Mouse (Mus musculus) heart, embryonic 10.5 days (tissue): ENCODE measurements around the gene Stradb. TPM values are rescaled to one million over a fixed set of nuclear protein-coding genes. Genes with fewer than 3 reads are reported as not detected.
A peak's percentile ranks its signal among the peaks of the same experiment; 100 is the strongest.

Source experiments
- DNase-seq: peaks from one replicate; pipeline ENCODE4 v3.0.0-alpha.2; 2017; ENCODE audit warnings: low spot score
- H3K27ac ChIP-seq: fragments of 300-500 bp; sonication (generic); 2 replicates; pipeline ENCODE4 v1.5.1; 2016; ENCODE audit warnings: mild to moderate bottlenecking
- H3K27me3 ChIP-seq: fragments of 300-500 bp; sonication (generic); 2 replicates; pipeline ENCODE4 v1.6.1; 2016; ENCODE audit warnings: mild to moderate bottlenecking; ENCODE audit not compliant: poor library complexity, insufficient read depth, severe bottlenecking
- H3K36me3 ChIP-seq: fragments of 300-500 bp; sonication (generic); 2 replicates; pipeline ENCODE4 v1.6.1; 2016; ENCODE audit warnings: mild to moderate bottlenecking, moderate library complexity
- H3K4me1 ChIP-seq: fragments of 300-500 bp; sonication (generic); 2 replicates; pipeline ENCODE4 v1.6.1; 2016; ENCODE audit warnings: mild to moderate bottlenecking
- H3K4me3 ChIP-seq: fragments of 300-500 bp; sonication (generic); 2 replicates; pipeline ENCODE4 v1.5.1; 2016; ENCODE audit warnings: mild to moderate bottlenecking, moderate library complexity
- H3K9me3 ChIP-seq: fragments of 300-500 bp; sonication (generic); 2 replicates; pipeline ENCODE4 v1.6.1; 2016; ENCODE audit warnings: mild to moderate bottlenecking, moderate library complexity
- WGBS: fragments of 180-500 bp; shearing (Covaris S2); methylation state at CpG from one replicate; pipeline ENCODE4 v1.1.7; 2016; 5-methylcytosine and 5-hydroxymethylcytosine counted together
- polyA plus RNA-seq: library from polyadenylated mRNA; unstranded; fragments of >200 nt; fragmentation: Nextera tagmentation; extraction: Ambion mirVana; gene quantifications from 2 replicates; pipeline ENCODE4 v1.2.1, GENCODE M21; 2016

Stradb gene
- polyA plus RNA-seq, 1 experiment from 2014 or later, result 23.8 TPM

GRCm38 (mm10) chr1:58970054-58970453 lies 3.3 kb upstream of the Stradb start:
- Histone ChIP-seq H3K4me3 (no peak overlapping the region; the same call in 1 of the 2 replicates), H3K4me1 (peaks cover 42% of the 10 kb centered on the region), H3K9me3 (no peaks in the 10 kb centered on the region), H3K27me3 (no peaks in the 10 kb centered on the region), H3K36me3 (no peaks in the 10 kb centered on the region), H3K27ac (peak overlapping the region; percentile 36; the same call in 1 of the 2 replicates)
- no peak for DNase-seq
- 45% methylated on average over 5 of the region's 5 CpGs for WGBS

- no peaks in the 10 kb centered on the region for H3K36me3 ChIP-seq
- peaks cover 42% of the 10 kb centered on the region for H3K4me1 ChIP-seq
- 78% methylated on average over 6 of the region's 6 CpGs for whole genome bisulfite sequencing
- no peaks in the 10 kb centered on the region for H3K27me3 ChIP-seq
- H3K9me3 ChIP-seq, result no peaks in the 10 kb centered on the region
- peak overlapping the region; percentile 82 for H3K4me3 ChIP-seq
- DNase-seq, result no peak
- H3K27ac ChIP-seq, result no peak overlapping the region
Observed at GRCm38 (mm10) chr1:58971097-58971496, 2.2 kb upstream of the Stradb start.

- Histone ChIP-seq H3K27ac (peak overlapping the region; percentile 93), H3K4me3 (peak overlapping the region; percentile 82), H3K4me1 (peaks cover 35% of the 10 kb centered on the region), H3K27me3 (no peaks in the 10 kb centered on the region), H3K36me3 (no peaks in the 10 kb centered on the region), H3K9me3 (no peaks in the 10 kb centered on the region)
- no peak for DNase-seq
- WGBS, result under 1% methylated on average over 28 of the region's 28 CpGs
Observed at GRCm38 (mm10) chr1:58972851-58973365, 414 bp upstream of the Stradb start.

GRCm38 (mm10) chr1:58982276-58982675 lies 9.0 kb downstream of the Stradb start:
- no peak for DNase-seq
- Histone ChIP-seq H3K27ac (no peak overlapping the region), H3K36me3 (peaks cover 21% of the 10 kb centered on the region), H3K9me3 (no peaks in the 10 kb centered on the region), H3K27me3 (no peaks in the 10 kb centered on the region), H3K4me3 (no peak overlapping the region), H3K4me1 (no peaks in the 10 kb centered on the region)
- WGBS, result 86% methylated on average over 3 of the region's 3 CpGs

- Histone ChIP-seq H3K27me3 (no peaks in the 10 kb centered on the region), H3K4me3 (no peak overlapping the region), H3K4me1 (no peaks in the 10 kb centered on the region), H3K9me3 (no peaks in the 10 kb centered on the region), H3K27ac (no peak overlapping the region), H3K36me3 (peaks cover 21% of the 10 kb centered on the region)
- WGBS, result 80% methylated on average over 5 of the region's 5 CpGs
- DNase-seq, result no peak
Observed at GRCm38 (mm10) chr1:58984586-58984985, 11.3 kb downstream of the Stradb start.

GRCm38 (mm10) chr1:58993144-58993543 lies 19.8 kb downstream of the Stradb start:
- DNase-seq, result no peak
- H3K9me3 ChIP-seq, result no peaks in the 10 kb centered on the region
- 83% methylated on average over 7 of the region's 7 CpGs for WGBS

GRCm38 (mm10) chr1:58993723-58994122 lies 20.4 kb downstream of the Stradb start:
- 55% methylated on average over 1 of the region's 1 CpGs for WGBS
- no peaks in the 10 kb centered on the region for H3K9me3 ChIP-seq
- H3K36me3 ChIP-seq, result peaks cover 13% of the 10 kb centered on the region
- H3K4me1 ChIP-seq, result no peaks in the 10 kb centered on the region
- DNase-seq, result no peak
- H3K4me3 ChIP-seq, result no peak overlapping the region
- H3K27me3 ChIP-seq, result no peaks in the 10 kb centered on the region
- H3K27ac ChIP-seq, result no peak overlapping the region

More at GRCm38 (mm10) chr1:58993144-58993543, 19.8 kb downstream of the Stradb start:
- no peaks in the 10 kb centered on the region for H3K27me3 ChIP-seq
- peaks cover 13% of the 10 kb centered on the region for H3K36me3 ChIP-seq
- H3K4me1 ChIP-seq, result no peaks in the 10 kb centered on the region
- no peak overlapping the region for H3K27ac ChIP-seq
- no peak overlapping the region for H3K4me3 ChIP-seq

- Histone ChIP-seq H3K27ac (no peak overlapping the region), H3K36me3 (peaks cover 10% of the 10 kb centered on the region), H3K4me1 (no peaks in the 10 kb centered on the region), H3K9me3 (no peaks in the 10 kb centered on the region), H3K4me3 (no peak overlapping the region), H3K27me3 (no peaks in the 10 kb centered on the region)
- WGBS, result 91% methylated on average over 5 of the region's 5 CpGs
- no peak for DNase-seq
Observed at GRCm38 (mm10) chr1:58995313-58995712, 22.0 kb downstream of the Stradb start.

- DNase-seq, result no peak
- whole genome bisulfite sequencing, result 38% methylated on average over 4 of the region's 4 CpGs
- no peak overlapping the region for H3K27ac ChIP-seq
- H3K9me3 ChIP-seq, result no peaks in the 10 kb centered on the region
- no peaks in the 10 kb centered on the region for H3K4me1 ChIP-seq
- no peaks in the 10 kb centered on the region for H3K36me3 ChIP-seq
- H3K4me3 ChIP-seq, result no peak overlapping the region
- H3K27me3 ChIP-seq, result no peaks in the 10 kb centered on the region
Observed at GRCm38 (mm10) chr1:59009250-59009649, 35.9 kb downstream of the Stradb start.

GRCm38 (mm10) chr1:59021556-59021955 lies 48.2 kb downstream of the Stradb start:
- 87% methylated on average over 3 of the region's 3 CpGs for WGBS
- H3K27me3 ChIP-seq, result no peaks in the 10 kb centered on the region
- no peaks in the 10 kb centered on the region for H3K4me1 ChIP-seq
- H3K36me3 ChIP-seq, result no peaks in the 10 kb centered on the region
- H3K4me3 ChIP-seq, result no peak overlapping the region
- H3K27ac ChIP-seq, result no peak overlapping the region
- DNase-seq, result no peak
- no peaks in the 10 kb centered on the region for H3K9me3 ChIP-seq

GRCm38 (mm10) chr1:59037723-59038122 lies 64.4 kb downstream of the Stradb start:
- DNase-seq, result no peak
- H3K27me3 ChIP-seq, result no peaks in the 10 kb centered on the region
- WGBS, result 79% methylated on average over 5 of the region's 5 CpGs
- no peaks in the 10 kb centered on the region for H3K4me1 ChIP-seq
- H3K9me3 ChIP-seq, result no peaks in the 10 kb centered on the region
- H3K27ac ChIP-seq, result no peak overlapping the region
- H3K36me3 ChIP-seq, result no peaks in the 10 kb centered on the region
- H3K4me3 ChIP-seq, result no peak overlapping the region

Other genes starting within 250 kb of the Stradb start
- gene Casp8, start 178.1 kb upstream of the Stradb start, polyA plus RNA-seq, result 24.5 and 25.0 TPM in 2 replicates
- gene Trak2, start 92 bp upstream of the Stradb start, polyA plus RNA-seq, result 19.6 and 34.1 TPM in 2 replicates
- gene C2cd6, start 121.4 kb downstream of the Stradb start, polyA plus RNA-seq, result not detected in 2 replicates
- gene Tmem237, start 146.9 kb downstream of the Stradb start, polyA plus RNA-seq, result 17.8 and 29.8 TPM in 2 replicates
- 0.49 TPM in 2 replicates for gene Mpp4, start 189.9 kb downstream of the Stradb start, polyA plus RNA-seq